Mouse (Mus musculus) embryonic fibroblast, embryonic 13.5 days (primary cell): Measurements from ENCODE around the gene Fblim1. TPM values are rescaled to one million over a fixed set of nuclear protein-coding genes. Genes with fewer than 3 reads are reported as not detected.
"Not testable (repeated sequence)": the region's sequence is repeated elsewhere in the genome, so short reads cannot be mapped to it uniquely, and the experiment has no call there.

Source experiments
- H3K27ac ChIP-seq: 2 replicates; pipeline ENCODE4 v1.5.1; 2012; ENCODE audit warnings: low read length, control low read depth, inconsistent platforms; ENCODE audit not compliant: insufficient read depth
- H3K4me1 ChIP-seq: 2 replicates; pipeline ENCODE4 v1.6.1; 2011; ENCODE audit warnings: low read length; ENCODE audit not compliant: control insufficient read depth, insufficient read depth
- H3K4me3 ChIP-seq: 2 replicates; pipeline ENCODE4 v1.5.1; 2011; ENCODE audit warnings: mild to moderate bottlenecking, control low read depth, low read length; ENCODE audit not compliant: insufficient read depth
- CTCF ChIP-seq: IDR thresholded peaks from 2 replicates; pipeline ENCODE4 v1.5.1; 2011; ENCODE audit warnings: mild to moderate bottlenecking, control low read depth, low read length, moderate library complexity, borderline replicate concordance; ENCODE audit not compliant: insufficient read depth
- POLR2A ChIP-seq: IDR thresholded peaks from 2 replicates; pipeline ENCODE4 v1.6.1; 2011; ENCODE audit warnings: low read depth, mild to moderate bottlenecking, control low read depth, low read length, moderate library complexity
- polyA plus RNA-seq: library from polyadenylated mRNA; stranded (reverse); fragments of >200 nt; gene quantifications from 2 replicates; pipeline ENCODE4 v1.2.4, GENCODE M21; 2011; ENCODE audit warnings: low read depth; ENCODE audit not compliant: missing spikeins, insufficient read length

The Fblim1 gene
- polyA plus RNA-seq, 1 experiment = 72.4 TPM

DNA sequence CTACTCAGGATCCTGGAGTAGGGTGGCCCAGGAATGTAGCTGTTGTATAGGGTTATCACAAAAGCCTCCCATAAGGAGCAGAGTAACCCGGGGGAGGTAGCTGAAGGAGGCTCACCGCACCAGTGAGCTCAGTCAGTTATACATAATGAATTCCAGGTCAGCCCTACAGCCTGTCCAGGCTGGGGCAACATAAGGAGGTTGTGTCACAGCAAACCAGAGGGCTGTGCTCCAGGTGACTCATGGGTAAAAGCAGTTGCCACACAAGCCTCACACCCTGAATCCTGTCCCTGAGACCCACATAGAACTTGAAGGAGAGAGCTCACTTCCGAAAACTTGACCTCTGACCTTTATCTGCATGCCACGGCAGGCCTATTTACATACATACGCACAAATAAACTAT lies 36.9 kb downstream of the Fblim1 start:
- H3K4me1 ChIP-seq = peaks cover 16% of the 10 kb centered on the region
- TF ChIP-seq CTCF (no peak), POLR2A (no peak)
- no peak overlapping the region for H3K27ac ChIP-seq
- no peak overlapping the region for H3K4me3 ChIP-seq

DNA sequence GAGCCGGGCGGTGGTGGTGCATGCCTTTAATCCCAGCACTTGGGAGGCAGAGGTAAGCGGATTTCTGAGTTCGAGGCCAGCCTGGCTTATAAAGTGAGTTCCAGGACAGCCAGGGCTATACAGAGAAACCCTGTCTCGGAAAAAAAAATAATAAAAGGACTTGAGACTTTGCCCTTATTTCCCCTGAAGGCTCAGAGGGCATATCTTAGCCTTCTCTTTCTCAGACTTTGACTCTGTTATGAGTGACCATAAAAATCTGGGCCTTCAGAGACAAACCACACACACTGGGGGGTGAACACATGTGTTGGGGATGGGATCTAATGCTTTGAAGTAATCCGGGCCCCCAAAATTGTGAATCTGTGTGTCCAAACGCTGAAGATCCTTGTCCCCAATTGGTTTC lies 38.7 kb downstream of the Fblim1 start:
- H3K4me1 ChIP-seq, H3K27ac ChIP-seq, H3K4me3 ChIP-seq: not testable (repeated sequence)

DNA sequence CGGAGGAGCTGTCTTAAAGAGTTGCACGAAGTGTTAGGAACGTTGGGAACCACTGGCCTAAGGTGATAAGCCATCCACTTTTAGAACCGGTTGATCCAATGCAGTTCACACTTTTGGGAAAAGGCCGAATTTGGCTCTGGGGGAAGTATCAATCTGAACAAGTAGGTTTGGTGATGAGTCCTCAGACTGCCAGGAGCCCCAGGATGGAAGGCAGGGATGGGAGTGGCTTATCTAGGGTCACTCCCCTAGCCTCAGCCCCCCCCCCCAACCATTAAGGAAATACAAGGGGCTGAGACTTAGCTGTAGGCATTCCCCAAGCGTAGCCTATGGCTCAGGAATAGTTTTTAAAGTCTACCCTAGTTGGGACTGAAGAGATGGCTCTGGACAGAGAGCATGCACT lies 39.7 kb downstream of the Fblim1 start:
- Histone ChIP-seq H3K4me3 (no peak overlapping the region), H3K4me1 (peaks cover 8% of the 10 kb centered on the region; the same call in 1 of the 2 replicates), H3K27ac (peak overlapping the region; percentile 73; the same call in 1 of the 2 replicates)
- no peak for TF ChIP-seq POLR2A
- TF ChIP-seq CTCF = no peak

DNA sequence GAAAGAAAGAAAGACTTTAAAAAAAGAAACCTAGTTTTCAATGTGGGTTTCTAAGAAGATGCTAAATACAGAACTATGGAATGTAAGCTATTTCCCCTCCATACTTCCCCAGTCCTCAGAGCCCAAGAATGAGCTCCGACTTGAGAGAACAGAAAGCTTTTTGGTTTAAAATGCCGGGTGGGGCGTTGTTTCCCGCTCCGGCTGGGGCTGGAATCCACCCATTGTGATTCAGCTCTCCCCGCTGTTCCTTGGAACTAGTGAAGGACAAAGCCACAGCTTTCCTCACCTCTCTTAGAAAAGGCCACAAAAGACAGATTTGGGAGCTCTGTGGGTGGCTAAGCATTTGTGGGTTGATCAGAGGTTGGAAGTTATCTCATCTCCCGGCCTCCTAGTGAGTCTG lies 40.6 kb downstream of the Fblim1 start:
- H3K27ac ChIP-seq = peak overlapping the region; percentile 73

DNA sequence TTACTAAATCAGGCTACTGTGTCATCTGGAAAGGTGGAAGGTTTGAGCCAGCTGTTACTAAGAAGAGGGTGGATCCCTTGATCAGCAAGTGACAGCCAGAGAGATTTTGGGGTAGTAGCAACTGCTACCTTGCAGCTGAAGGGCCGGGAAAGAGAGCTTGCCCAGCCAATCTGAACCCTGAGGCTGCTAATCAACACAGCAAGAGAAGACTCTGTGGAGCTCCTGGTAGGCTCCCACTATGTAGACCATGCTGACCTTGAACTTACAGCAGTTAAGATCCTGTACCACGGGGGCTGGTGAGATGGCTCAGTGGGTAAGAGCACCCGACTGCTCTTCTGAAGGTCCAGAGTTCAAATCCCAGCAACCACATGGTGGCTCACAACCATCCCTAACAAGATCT lies 41.2 kb downstream of the Fblim1 start:
- TF ChIP-seq POLR2A (no peak), CTCF (no peak)
- H3K4me1 ChIP-seq = peaks cover 8% of the 10 kb centered on the region; the same call in 1 of the 2 replicates
- no peak overlapping the region for H3K4me3 ChIP-seq
- H3K27ac ChIP-seq = peak overlapping the region; percentile 63

More for the DNA sequence above, 40.6 kb downstream of the Fblim1 start:
- TF ChIP-seq CTCF (no peak), POLR2A (no peak)
- H3K4me3 ChIP-seq = no peak overlapping the region
- peaks cover 8% of the 10 kb centered on the region; the same call in 1 of the 2 replicates for H3K4me1 ChIP-seq

DNA sequence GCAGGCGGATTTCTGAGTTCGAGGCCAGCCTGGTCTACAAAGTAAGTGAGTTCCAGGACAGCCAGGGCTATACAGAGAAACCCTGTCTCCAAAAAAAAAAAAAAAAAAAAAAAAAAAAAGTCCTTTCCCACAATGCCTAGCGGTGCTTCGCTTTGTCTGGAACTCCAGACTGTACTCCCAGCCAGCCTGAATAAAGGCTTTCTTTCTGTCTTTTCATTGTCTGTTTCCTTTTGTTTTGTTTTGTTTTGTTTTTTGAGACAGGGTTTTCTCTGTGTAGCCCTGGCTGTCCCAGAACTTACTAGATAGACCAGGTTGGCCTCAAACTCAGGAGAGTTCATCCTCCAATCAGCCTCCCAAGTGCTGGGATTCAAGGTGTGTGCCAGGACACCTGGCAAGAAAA lies 41.7 kb downstream of the Fblim1 start:
- TF ChIP-seq CTCF (no peak), POLR2A (no peak)
- peaks cover 8% of the 10 kb centered on the region; the same call in 1 of the 2 replicates for H3K4me1 ChIP-seq
- H3K27ac ChIP-seq = peak overlapping the region; percentile 63
- no peak overlapping the region for H3K4me3 ChIP-seq

DNA sequence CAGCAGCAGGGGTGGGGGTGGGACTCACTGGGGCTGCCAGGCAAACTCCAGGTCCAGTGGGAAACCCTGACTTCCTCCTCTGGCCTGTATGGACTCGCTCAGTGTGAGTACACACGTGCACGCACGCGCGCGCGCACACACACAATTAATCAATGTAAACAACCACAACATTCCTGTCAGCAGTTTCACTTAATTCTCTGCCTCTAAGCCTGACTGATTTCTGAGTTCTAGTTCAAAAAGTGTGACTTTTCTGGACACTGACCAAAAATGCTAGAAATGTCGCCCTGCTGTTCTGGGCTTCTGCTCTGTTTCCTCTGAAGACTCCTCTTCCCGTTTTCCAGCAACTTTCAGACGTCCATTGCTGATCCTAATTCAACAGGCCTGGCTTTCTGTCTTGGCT lies 43.6 kb downstream of the Fblim1 start:
- no peak overlapping the region for H3K4me3 ChIP-seq
- H3K4me1 ChIP-seq = peaks cover 13% of the 10 kb centered on the region; the same call in 1 of the 2 replicates
- no peak overlapping the region for H3K27ac ChIP-seq
- TF ChIP-seq CTCF = no peak
- TF ChIP-seq POLR2A = no peak

DNA sequence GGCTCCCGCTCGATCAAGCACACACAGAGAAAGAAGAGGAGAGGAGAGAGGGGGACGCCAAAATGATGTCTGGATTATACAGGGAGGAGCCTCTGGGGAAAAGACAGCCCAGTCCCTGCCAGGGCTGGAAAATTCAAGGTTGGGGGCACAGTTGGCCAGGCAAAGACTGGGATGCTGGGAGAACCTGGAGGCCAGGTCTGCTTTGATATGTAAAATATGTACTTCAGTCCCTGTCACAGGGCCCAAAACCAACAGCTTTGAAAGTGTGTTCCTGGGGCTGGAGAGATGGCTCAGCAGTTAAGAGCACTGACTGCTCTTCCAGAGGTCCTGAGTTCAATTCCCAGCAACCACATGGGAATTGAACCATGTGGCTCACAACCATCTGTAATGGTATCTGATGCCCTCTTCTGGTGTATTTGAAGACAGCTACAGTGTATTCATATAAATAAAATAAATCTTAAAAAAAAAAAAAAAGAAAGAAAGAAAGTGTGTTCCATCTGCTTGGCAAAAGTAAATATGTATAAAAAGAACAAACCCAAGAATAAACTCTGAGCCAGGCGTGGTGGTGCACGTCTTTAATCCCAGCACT lies 44.5 kb downstream of the Fblim1 start:
- H3K4me1 ChIP-seq = peaks cover 13% of the 10 kb centered on the region; the same call in 1 of the 2 replicates
- not testable (repeated sequence) for H3K4me3 ChIP-seq, H3K27ac ChIP-seq

DNA sequence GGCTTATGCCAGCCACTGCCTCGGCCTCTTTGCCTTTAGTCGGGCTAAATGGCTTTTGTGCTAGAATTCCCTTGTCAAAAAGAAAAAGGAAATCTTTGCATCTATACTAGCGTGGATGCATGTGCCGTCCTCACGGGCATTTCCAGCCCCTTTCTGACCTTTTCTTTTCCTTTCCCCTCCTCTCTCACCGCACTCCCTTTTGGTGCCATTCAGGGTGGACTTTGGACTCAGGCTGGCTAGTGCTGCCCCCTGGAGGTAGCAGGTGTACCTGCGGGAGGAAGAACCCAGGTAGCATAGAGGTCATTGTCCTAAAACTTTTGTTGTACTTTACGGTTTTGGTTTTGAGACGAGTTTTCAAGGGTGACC lies 46.0 kb downstream of the Fblim1 start:
- Histone ChIP-seq H3K27ac (peak overlapping the region; percentile 93), H3K4me1 (peaks cover 13% of the 10 kb centered on the region; the same call in 1 of the 2 replicates), H3K4me3 (peak overlapping the region; percentile 23)
- peak; percentile 86 for TF ChIP-seq CTCF
- TF ChIP-seq POLR2A = no peak

DNA sequence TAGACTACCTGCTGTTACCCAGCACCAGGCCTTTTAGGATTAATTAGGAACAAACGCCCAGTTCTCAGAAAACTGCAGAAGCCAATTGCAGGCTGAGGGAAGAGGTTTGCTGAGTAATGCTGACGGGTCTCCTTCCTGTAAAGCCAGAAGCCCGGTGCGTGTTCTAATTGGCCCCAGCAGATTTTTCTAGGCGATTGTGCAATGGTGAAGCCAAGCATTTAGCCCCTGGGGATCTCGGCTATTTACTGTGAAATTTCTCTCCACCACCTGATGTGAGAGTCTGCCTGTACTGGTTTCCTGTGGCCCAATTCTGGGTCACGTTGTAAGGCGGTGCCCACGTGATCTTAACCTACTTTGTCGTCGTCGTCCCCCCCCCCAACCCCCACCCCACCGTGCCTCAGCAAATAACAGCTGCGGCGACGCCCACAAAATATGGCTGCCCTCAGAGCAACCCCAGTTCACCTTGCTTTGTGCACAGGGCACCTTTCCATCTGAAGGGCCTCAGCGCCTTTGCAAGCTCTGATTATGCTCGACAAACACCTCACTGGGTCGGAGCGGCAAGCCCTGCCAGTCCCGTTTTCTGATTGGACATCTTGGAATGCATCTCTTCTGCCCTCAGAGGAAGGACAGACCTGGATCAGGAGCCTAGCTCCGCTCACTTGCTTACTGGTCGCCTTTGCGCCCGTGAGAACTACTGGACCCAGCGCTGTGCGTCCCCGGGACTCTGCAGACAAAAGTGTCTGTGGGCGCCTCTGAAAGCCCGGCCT lies 46.6 kb downstream of the Fblim1 start:
- peak overlapping the region; percentile 23 for H3K4me3 ChIP-seq
- H3K4me1 ChIP-seq = peaks cover 9% of the 10 kb centered on the region; the same call in 1 of the 2 replicates
- peak overlapping the region; percentile 93 for H3K27ac ChIP-seq
- TF ChIP-seq POLR2A (peak; percentile 52; the same call in 1 of the 2 replicates), CTCF (no peak)

DNA sequence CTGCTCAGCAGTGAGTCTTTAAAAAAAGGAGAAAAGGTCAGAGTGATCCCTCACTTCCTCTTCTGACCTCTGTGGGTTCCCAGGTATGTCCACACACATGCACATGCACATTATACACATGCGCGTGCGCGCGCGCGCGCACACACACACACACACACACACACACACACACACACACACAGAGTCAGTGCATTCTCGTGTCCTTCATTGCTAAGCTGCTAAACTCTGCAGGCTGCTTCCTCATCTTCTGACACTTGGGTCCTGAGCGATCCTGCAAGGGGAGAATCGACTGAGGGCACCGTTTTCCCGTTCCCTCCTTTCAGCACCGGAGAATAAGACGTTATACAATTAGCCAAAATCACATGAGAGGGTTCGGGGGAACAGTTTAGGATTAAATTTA lies 47.2 kb downstream of the Fblim1 start:
- Histone ChIP-seq H3K27ac (peak overlapping the region; percentile 93), H3K4me3 (peak overlapping the region; percentile 3; the same call in 1 of the 2 replicates), H3K4me1 (peaks cover 8% of the 10 kb centered on the region; the same call in 1 of the 2 replicates)
- TF ChIP-seq CTCF (no peak), POLR2A (peak; percentile 35; the same call in 1 of the 2 replicates)

DNA sequence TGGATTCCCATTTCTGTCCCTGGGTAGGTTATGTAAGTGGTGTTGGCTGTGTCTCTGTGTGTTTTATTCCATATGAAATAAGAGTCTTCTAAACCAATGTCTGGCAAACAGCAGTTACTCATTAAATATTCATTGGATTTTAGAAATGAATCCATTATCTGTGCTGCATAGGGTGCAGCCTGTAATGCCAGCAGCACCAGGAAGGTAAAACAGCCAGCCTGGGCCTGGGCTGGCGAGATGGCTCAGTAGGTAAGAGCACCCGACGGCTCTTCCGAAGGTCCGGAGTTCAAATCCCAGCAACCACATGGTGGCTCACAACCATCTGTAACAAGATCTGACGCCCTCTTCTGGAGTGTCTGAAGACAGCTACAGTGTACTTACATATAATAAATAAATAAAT lies 49.7 kb downstream of the Fblim1 start:
- not testable (repeated sequence) for H3K4me3 ChIP-seq, H3K4me1 ChIP-seq, H3K27ac ChIP-seq

DNA sequence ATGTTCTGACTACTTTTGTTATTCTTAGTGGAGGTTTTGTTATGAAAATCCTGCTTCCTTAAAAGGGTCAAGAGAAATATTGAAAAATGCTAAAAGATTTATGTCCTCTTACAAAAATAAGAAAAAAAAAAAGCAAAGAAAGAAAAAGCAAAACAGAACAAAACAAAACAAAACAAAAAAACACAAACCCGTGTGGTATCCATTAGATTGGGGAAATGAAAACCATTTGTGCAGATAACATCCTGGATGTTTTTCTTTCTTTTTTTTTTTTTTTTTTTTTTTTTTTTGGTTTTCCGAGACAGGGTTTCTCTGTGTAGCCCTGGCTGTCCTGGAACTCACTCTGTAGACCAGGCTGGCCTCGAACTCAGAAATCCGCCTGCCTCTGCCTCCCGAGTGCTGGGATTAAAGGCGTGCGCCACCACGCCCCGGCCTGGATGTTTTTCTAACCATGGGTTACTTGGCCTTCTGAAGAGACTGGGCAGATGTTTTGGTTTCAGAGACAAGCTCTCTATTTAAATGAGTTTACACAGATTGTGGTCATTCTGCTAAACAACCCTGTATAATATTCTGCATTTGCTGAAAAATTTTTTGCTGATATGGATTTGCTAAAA lies 51.5 kb downstream of the Fblim1 start:
- H3K4me3 ChIP-seq, H3K27ac ChIP-seq, H3K4me1 ChIP-seq: not testable (repeated sequence)
